Mouse (Mus musculus): ENCODE measurements around the gene Padi1. TPM values are rescaled to one million over a fixed set of nuclear protein-coding genes. Genes with fewer than 3 reads are reported as not detected.

Gene Padi1
- total RNA-seq, 1 experiment from 2014 or later, result 0.30 TPM

DNA sequence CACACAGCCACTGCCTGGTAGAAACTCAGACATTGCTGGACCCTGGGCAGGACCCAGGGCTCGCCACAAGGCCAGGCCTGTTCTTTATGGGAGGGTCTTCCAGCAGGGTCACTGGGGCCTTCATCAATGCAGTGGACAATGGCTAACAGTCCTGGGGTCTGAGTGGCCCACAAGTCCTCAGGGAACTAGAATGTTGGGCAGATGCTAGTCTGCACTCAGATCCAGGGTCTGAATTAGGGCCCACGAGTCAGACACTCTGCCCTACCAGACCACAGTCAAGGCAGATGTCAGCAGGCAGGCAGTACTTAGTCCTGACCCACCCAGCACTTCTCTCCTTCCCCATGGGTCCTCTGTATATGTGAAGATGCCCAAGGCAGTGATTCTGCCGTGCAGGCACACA is 25.8 kb upstream of the Padi1 start:
- ATAC-seq (replicated peaks in 1 of 2; ENCODE audit: insufficient read depth in 1 of 2, low FRiP score in 2 of 2, low TSS enrichment in 1 of 2, low read depth in 1 of 2, poor library complexity in 2 of 2, severe bottlenecking in 2 of 2), result no peak

GRCm38 (mm10) chr4:140870876-140871275 is 25.3 kb upstream of the Padi1 start:
- ATAC-seq (replicated peaks in 1 of 2; ENCODE audit: insufficient read depth in 1 of 2, low FRiP score in 2 of 2, low TSS enrichment in 1 of 2, low read depth in 1 of 2, poor library complexity in 2 of 2, severe bottlenecking in 2 of 2), result no peak

- ATAC-seq (replicated peaks in 1 of 2; ENCODE audit: insufficient read depth in 1 of 2, low FRiP score in 2 of 2, low TSS enrichment in 1 of 2, low read depth in 1 of 2, poor library complexity in 2 of 2, severe bottlenecking in 2 of 2), result no peak
Observed at GRCm38 (mm10) chr4:140869945-140870344, 24.4 kb upstream of the Padi1 start.

DNA sequence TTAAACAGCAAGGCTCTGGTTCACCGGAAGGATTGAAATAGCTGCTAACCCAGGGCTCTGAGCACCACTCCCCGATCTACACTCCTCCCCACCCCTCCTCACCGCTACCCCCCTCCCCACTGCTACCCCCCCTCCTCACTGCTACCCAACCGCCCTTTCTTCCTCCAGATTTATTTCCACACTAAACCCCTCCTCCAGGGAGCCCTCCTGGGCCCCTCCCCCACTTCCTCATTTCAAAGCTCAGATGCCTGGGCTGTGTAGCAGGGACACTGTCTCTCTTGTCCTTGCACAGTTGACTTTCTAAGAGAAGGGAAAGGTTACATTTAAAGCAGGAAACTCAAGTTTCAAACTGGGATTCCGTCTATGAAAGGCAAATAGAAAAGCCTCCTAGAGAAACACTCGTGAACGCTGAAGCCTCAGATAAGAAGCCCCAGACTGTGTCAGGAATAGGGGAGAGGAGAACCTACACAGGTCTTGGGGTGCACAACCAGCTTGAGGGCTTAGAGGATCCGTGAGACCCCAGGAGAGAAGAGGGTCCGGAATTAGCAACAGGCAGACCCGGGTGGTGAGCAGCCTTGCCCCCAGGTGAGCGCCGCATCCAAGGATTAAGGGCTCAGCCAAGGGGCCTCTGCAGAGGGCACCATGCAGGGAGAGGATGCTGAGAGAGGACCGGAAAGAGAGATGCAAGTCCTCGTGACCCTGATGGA is 23.1 kb upstream of the Padi1 start:
- ATAC-seq (replicated peaks in 1 of 2; ENCODE audit: insufficient read depth in 1 of 2, low FRiP score in 2 of 2, low TSS enrichment in 1 of 2, low read depth in 1 of 2, poor library complexity in 2 of 2, severe bottlenecking in 2 of 2), result peak; percentile 61 to 70; a peak in 3 of 4 replicates

DNA sequence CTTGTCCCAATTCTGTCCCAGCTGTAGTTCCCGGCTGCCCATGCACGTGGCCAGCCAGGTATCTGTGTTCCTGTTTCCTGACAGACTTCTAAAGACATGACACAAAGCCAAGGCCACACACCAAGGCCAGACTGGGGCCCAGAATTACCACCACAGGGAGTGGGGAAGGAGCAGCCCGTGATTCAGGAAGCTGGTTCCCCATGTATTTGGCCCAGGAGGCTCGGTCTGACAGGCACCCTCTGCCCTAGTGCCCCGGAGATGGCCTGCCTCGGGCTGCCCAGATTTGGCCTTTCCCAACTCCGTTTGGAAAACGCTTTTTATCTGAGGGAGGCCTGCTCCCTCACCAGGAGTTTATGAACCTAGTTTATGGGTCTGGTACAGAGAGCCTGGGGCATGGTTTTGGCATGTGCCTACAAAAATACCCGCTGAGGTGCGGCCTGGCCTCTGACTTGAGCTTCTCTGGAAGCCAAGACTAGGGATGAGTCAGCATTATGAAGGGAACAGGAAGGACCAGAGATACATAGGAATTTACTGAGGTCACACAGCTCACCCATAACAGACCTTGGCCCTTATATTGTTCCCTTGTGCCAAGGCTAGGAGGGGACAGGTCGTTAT is 16.6 kb upstream of the Padi1 start:
- no peak for ATAC-seq (replicated peaks in 1 of 2; ENCODE audit: insufficient read depth in 1 of 2, low FRiP score in 2 of 2, low TSS enrichment in 1 of 2, low read depth in 1 of 2, poor library complexity in 2 of 2, severe bottlenecking in 2 of 2)

- no peak for ATAC-seq (replicated peaks in 1 of 2; ENCODE audit: insufficient read depth in 1 of 2, low FRiP score in 2 of 2, low TSS enrichment in 1 of 2, low read depth in 1 of 2, poor library complexity in 2 of 2, severe bottlenecking in 2 of 2)
Observed at GRCm38 (mm10) chr4:140860767-140861147, 15.2 kb upstream of the Padi1 start.

DNA sequence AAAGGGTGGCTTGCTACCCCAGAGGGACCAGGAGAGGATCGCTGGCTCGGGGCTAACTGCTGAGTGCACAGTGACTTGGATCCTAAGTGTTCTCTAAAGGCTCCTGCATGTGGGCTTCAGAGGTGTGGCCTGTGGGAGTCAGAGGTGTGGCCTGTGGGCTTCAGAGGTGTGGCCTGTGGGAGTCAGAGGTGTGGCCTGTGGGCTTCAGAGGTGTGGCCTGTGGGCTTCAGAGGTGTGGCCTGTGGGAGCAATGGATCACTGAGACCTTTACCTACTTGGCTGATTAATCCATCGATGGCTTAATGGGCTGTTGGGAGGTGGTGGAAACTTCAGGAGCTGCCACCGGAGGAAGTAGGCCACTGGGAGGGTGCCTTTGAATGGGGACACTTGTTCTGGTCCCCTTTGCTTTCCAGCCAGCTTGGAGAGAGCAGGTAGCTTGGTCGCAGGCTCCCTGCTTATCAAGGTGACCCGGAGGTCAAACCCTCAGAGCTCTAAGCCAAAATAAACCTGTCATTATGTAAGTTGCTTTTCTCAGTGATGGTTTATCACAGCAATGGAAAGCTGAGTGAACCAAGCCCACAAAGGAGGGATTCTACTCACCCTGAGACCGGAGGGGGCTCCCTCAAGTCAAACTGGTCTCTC is 14.7 kb upstream of the Padi1 start:
- ATAC-seq (replicated peaks in 1 of 2; ENCODE audit: insufficient read depth in 1 of 2, low FRiP score in 2 of 2, low TSS enrichment in 1 of 2, low read depth in 1 of 2, poor library complexity in 2 of 2, severe bottlenecking in 2 of 2), result peak; percentile 91

GRCm38 (mm10) chr4:140859291-140859690 is 13.7 kb upstream of the Padi1 start:
- ATAC-seq (replicated peaks in 1 of 2; ENCODE audit: insufficient read depth in 1 of 2, low FRiP score in 2 of 2, low TSS enrichment in 1 of 2, low read depth in 1 of 2, poor library complexity in 2 of 2, severe bottlenecking in 2 of 2), result peak; percentile 22 to 24; a peak in 1 of 4 replicates

- ATAC-seq (replicated peaks in 1 of 2; ENCODE audit: insufficient read depth in 1 of 2, low FRiP score in 2 of 2, low TSS enrichment in 1 of 2, low read depth in 1 of 2, poor library complexity in 2 of 2, severe bottlenecking in 2 of 2), result no peak
Observed at GRCm38 (mm10) chr4:140857813-140858212, 12.2 kb upstream of the Padi1 start.

DNA sequence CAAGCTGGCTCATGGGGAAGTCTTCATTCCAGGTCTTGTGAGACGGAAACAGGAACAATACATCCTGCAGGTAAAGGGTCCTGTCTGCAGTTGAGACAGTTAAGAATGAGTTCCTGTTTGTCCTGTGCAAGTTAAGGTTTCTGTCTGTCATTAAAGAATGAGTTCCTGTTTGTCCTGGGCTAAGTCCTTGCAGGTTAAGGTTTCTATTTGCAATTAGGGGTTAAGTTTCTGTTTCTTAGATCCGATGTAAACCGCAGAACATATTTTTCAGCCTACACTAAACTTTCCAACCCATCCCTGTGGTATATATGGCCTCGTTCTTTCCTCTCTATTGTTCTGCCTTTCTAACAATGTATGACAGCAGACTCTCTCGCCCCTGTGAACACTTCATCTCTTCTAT is 11.5 kb upstream of the Padi1 start:
- ATAC-seq (replicated peaks in 1 of 2; ENCODE audit: insufficient read depth in 1 of 2, low FRiP score in 2 of 2, low TSS enrichment in 1 of 2, low read depth in 1 of 2, poor library complexity in 2 of 2, severe bottlenecking in 2 of 2), result peak in 1 of 2 experiments; percentile 31; a peak in 1 of 4 replicates

- no peak for ATAC-seq (replicated peaks in 1 of 2; ENCODE audit: insufficient read depth in 1 of 2, low FRiP score in 2 of 2, low TSS enrichment in 1 of 2, low read depth in 1 of 2, poor library complexity in 2 of 2, severe bottlenecking in 2 of 2)
Observed at GRCm38 (mm10) chr4:140855151-140855550, 9.6 kb upstream of the Padi1 start.

DNA sequence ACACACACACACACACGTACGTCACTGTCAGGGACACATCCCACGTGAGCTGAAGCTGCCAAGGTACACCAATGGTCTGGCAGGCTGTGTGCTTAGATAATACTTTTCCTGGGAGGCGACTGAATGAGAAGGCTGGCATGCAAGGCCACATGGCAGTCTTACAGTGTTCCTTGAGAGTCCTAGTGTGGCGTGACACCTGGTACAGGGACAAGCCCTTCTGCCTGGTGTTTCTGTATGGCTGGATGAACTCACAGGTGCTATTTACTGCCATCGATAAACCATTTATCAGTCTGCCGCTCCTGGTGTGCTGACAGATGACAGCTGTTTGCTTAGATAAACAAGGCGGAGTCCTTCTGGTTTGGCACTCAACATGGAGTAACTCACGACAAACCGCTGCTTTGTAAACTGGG is 8.9 kb upstream of the Padi1 start:
- ATAC-seq (replicated peaks in 1 of 2; ENCODE audit: insufficient read depth in 1 of 2, low FRiP score in 2 of 2, low TSS enrichment in 1 of 2, low read depth in 1 of 2, poor library complexity in 2 of 2, severe bottlenecking in 2 of 2), result peak in 1 of 2 experiments; percentile 6; a peak in 1 of 4 replicates

- ATAC-seq (replicated peaks in 1 of 2; ENCODE audit: insufficient read depth in 1 of 2, low FRiP score in 2 of 2, low TSS enrichment in 1 of 2, low read depth in 1 of 2, poor library complexity in 2 of 2, severe bottlenecking in 2 of 2), result no peak
Observed at GRCm38 (mm10) chr4:140853626-140854025, 8.0 kb upstream of the Padi1 start.

GRCm38 (mm10) chr4:140849310-140849709 is 3.7 kb upstream of the Padi1 start:
- no peak for ATAC-seq (replicated peaks in 1 of 2; ENCODE audit: insufficient read depth in 1 of 2, low FRiP score in 2 of 2, low TSS enrichment in 1 of 2, low read depth in 1 of 2, poor library complexity in 2 of 2, severe bottlenecking in 2 of 2)

DNA sequence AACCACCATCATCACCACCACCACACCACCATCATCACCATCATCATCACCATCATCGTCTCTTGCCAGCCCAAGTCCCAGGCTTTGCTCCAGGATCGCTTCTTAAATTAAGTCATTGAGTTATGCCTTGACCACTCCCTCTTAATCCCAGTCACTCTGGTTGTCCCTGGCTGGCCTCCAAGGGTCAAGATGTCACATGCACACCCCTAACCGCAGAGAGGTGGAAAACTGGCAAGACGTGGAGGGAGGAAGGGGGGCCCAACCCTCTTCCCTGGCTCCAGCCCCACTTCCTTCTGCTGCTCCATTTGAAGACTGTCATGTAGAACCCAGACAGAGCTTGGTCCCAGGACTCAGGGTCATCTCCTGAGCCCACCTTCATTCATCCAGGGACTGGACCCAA is 587 bp downstream of the Padi1 start:
- ATAC-seq (replicated peaks in 1 of 2; ENCODE audit: insufficient read depth in 1 of 2, low FRiP score in 2 of 2, low TSS enrichment in 1 of 2, low read depth in 1 of 2, poor library complexity in 2 of 2, severe bottlenecking in 2 of 2), result no peak

- no peak for ATAC-seq (replicated peaks in 1 of 2; ENCODE audit: insufficient read depth in 1 of 2, low FRiP score in 2 of 2, low TSS enrichment in 1 of 2, low read depth in 1 of 2, poor library complexity in 2 of 2, severe bottlenecking in 2 of 2)
Observed at GRCm38 (mm10) chr4:140843670-140844280, 1.8 kb downstream of the Padi1 start.

DNA sequence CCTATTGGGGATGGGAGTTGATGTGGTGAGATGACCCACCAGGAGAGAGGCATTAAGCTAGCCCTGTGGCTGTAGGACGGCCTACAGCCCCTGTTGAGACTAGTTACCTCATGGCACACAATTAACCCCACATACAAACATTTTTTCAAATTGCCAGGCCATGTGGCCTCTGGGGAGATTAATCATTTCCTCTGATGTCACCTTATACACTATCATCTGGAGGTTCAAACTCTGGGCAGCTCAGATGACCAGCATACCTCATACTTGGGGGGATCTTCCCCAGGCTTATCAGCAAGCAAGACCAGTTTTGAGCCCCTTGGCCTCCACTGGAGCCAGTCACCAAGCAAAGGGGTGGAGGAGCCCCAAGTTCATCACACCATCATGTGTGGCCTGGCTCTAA is 2.7 kb downstream of the Padi1 start:
- no peak for ATAC-seq (replicated peaks in 1 of 2; ENCODE audit: insufficient read depth in 1 of 2, low FRiP score in 2 of 2, low TSS enrichment in 1 of 2, low read depth in 1 of 2, poor library complexity in 2 of 2, severe bottlenecking in 2 of 2)

GRCm38 (mm10) chr4:140837879-140838278 is 7.7 kb downstream of the Padi1 start:
- peak in 1 of 2 experiments; percentile 54; a peak in 1 of 4 replicates for ATAC-seq (replicated peaks in 1 of 2; ENCODE audit: insufficient read depth in 1 of 2, low FRiP score in 2 of 2, low TSS enrichment in 1 of 2, low read depth in 1 of 2, poor library complexity in 2 of 2, severe bottlenecking in 2 of 2)
